ENCODE assay signal across 23 mouse cellular contexts in genomic region chr9:72208296-72208695, GRCm38 (mm10).
DNase-seq lines count a peak whose midpoint lies in the region; TF ChIP-seq lines count a peak whose summit lies in the region.
"Had no signal": no experiment of that assay in that cellular context is flagged by ENCODE, and none has a peak within 500 bp of the region (broad histone marks: within the 10 kb centered on the region; RNA-seq: fewer than 3 reads in every experiment).

No protein-coding gene starts in this region.

- no peak overlapping the region for H3K4me3 ChIP-seq in gastrocnemius, adult 2 months
- H3K4me3 ChIP-seq in myocyte, result no peak overlapping the region
- H3K4me3 ChIP-seq: embryonic facial prominence, embryonic 12.5 days; embryonic facial prominence, embryonic 15.5 days; hindbrain, embryonic 10.5 days; hindbrain, embryonic 13.5 days had no signal

- DNase-seq in gastrocnemius, adult 2 months, result no peak
- DNase-seq in gastrocnemius, postnatal 36 days, result no peak
- DNase-seq in thymus, postnatal 14 days, result peak; percentile 61
- peak; percentile 71 for DNase-seq in thymus, postnatal 4 days
- no peak for DNase-seq in left cerebral cortex, adult 11 months (ENCODE audit: low spot score)
- DNase-seq in right cerebral cortex, postnatal 4 days, result no peak
- DNase-seq: adrenal gland, postnatal 10 days; adrenal gland, postnatal 36 days; cerebellum, adult 18-20 months; cerebellum, adult 9-10 months; cerebellum, postnatal 25 days; forebrain, postnatal 0 days; gastrocnemius, postnatal 25 days; heart, postnatal 36 days had no signal

- no peak overlapping the region for H3ac ChIP-seq in myocyte (ENCODE audit: control insufficient read depth, insufficient read length)

- TF ChIP-seq CTCF in gastrocnemius, adult 2 months (IDR thresholded peaks at IDR 0.05), result no peak

- H3K27me3 ChIP-seq in myocyte (ENCODE audit: control insufficient read depth, insufficient read depth, insufficient read length), result no peaks in the 10 kb centered on the region
- H3K27me3 ChIP-seq: CH12.LX; embryonic facial prominence, embryonic 12.5 days; embryonic facial prominence, embryonic 15.5 days; hindbrain, embryonic 13.5 days; Patski had no signal

- peak overlapping the region; percentile 12 for H3K4me2 ChIP-seq in myocyte (ENCODE audit: low read depth)
- H3K4me2 ChIP-seq: embryonic facial prominence, embryonic 12.5 days; embryonic facial prominence, embryonic 15.5 days; heart, embryonic 11.5 days; hindbrain, embryonic 13.5 days had no signal

- TF ChIP-seq POLR2A in myocyte (IDR thresholded peaks at IDR 0.05; ENCODE audit: insufficient read length, low read depth), result no peak

- H3K36me3 ChIP-seq in myocyte (ENCODE audit: control insufficient read depth, insufficient read depth), result no peaks in the 10 kb centered on the region
- H3K36me3 ChIP-seq: embryonic facial prominence, embryonic 12.5 days; embryonic facial prominence, embryonic 15.5 days; G1E; hindbrain, embryonic 10.5 days; hindbrain, embryonic 13.5 days had no signal

- no peaks in the 10 kb centered on the region for H3K79me2 ChIP-seq in myocyte (ENCODE audit: control insufficient read depth, insufficient read depth)

- peak overlapping the region; percentile 4; the same call in 1 of the 2 replicates for H3K27ac ChIP-seq in gastrocnemius, adult 2 months
- H3K27ac ChIP-seq: embryonic facial prominence, embryonic 12.5 days; embryonic facial prominence, embryonic 15.5 days; hindbrain, embryonic 10.5 days; hindbrain, embryonic 13.5 days had no signal

- intact Hi-C loops in gastrocnemius, adult 2 months (cut with DNase I), result no loop called here
- intact Hi-C loops in gastrocnemius, postnatal 36 days (cut with DNase I), result no loop called here

TF ChIP-seq in myocyte, 11 proteins besides CTCF, POLR2A, EP300 and RAD21:
- TF ChIP-seq USF1 (IDR thresholded peaks at IDR 0.05; ENCODE audit: low read depth), result no peak
- TF ChIP-seq POLR2AphosphoS2 (IDR thresholded peaks at IDR 0.05; ENCODE audit: insufficient read length, low read depth), result no peak
- peak in 2 of 3 experiments; percentile 29 to 62 for TF ChIP-seq MYOD1 (IDR thresholded peaks at IDR 0.05; ENCODE audit: control insufficient read depth in 1 of 3, insufficient read length in 2 of 3, low read depth in 2 of 3)
- no peak for TF ChIP-seq CEBPB (IDR thresholded peaks at IDR 0.05; ENCODE audit: insufficient read depth, poor library complexity, severe bottlenecking)
- peak in 1 of 3 experiments; percentile 7 for TF ChIP-seq MYOG (IDR thresholded peaks at IDR 0.05; ENCODE audit: control insufficient read depth in 1 of 3, insufficient read depth in 1 of 3, insufficient read length in 2 of 3, low read depth in 2 of 3)
- TF ChIP-seq TCF12 (IDR thresholded peaks at IDR 0.05; ENCODE audit: insufficient read depth, poor library complexity, severe bottlenecking), result no peak
- no peak for TF ChIP-seq E2F4 (IDR thresholded peaks at IDR 0.05; ENCODE audit: insufficient read depth)

Comparison
In these comparisons a context has a peak if more than half of its experiments do, and no peak if none do; other contexts are left out.
1. DNase-seq: peak in thymus, postnatal 14 days (single experiment) and thymus, postnatal 4 days (single experiment); none in gastrocnemius, adult 2 months (single experiment), gastrocnemius, postnatal 36 days (0 of 2), left cerebral cortex, adult 11 months (single experiment) and right cerebral cortex, postnatal 4 days (single experiment).